In the genomic region with DNA sequence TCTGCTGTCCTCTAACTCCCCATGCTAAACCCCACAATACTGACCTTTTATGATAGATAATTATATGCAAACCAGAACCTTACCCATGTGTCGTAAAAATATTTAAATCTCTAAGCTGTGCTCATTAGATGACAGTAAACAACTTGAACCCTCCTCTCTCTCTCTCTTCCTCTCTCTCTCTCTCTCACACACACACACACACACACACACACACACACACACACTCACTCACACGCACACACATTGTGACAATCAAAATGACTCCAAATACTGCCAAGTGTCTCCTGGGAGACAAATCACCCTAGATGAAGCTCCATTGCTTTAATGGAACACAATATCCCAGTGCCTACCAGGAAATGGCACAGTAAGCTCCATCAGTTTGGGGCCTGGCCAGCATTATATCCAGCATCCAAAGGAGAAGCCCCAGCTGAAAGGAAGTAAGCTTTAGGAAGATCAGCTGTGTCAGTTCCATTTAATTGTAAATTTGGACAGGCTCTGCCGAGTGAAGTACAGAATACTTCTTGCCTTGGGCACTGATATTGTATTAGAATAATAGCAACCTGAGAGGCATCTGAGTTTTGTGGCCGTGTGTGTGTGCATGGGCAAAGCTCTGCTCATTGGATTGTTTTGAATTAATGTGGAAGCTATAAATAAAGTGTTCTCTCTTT, we compare ENCODE assay signal across 19 mouse cellular contexts.
A peak's percentile ranks its signal among the peaks of the same experiment; 100 is the strongest.
DNase-seq lines count a peak whose midpoint lies in the region; ATAC-seq and TF ChIP-seq lines count a peak whose summit lies in the region.
"Had no signal": no experiment of that assay in that cellular context is flagged by ENCODE, and none has a peak within 500 bp of the region (broad histone marks: within the 10 kb centered on the region; RNA-seq: fewer than 3 reads in every experiment).

No protein-coding gene starts in this region.

- no peak overlapping the region for H3K4me3 ChIP-seq in hindbrain, embryonic 12.5 days
- H3K4me3 ChIP-seq in hindbrain, embryonic 10.5 days: no peak overlapping the region
- no peak overlapping the region for H3K4me3 ChIP-seq in forebrain, embryonic 16.5 days (replicated peaks; ENCODE audit: low read length)
- H3K4me3 ChIP-seq in midbrain, embryonic 15.5 days: no peak overlapping the region
- H3K4me3 ChIP-seq in intestine, embryonic 15.5 days (replicated peaks): no peak overlapping the region
- H3K4me3 ChIP-seq: erythroblast, embryonic 14.5 days; gastrocnemius, adult 2 months; heart, embryonic 15.5 days; kidney, embryonic 15.5 days; layer of hippocampus, adult 2 months had no signal

- no peaks in the 10 kb centered on the region for H3K9me3 ChIP-seq in hindbrain, embryonic 12.5 days (replicated peaks)
- H3K9me3 ChIP-seq in hindbrain, embryonic 10.5 days: no peaks in the 10 kb centered on the region
- H3K9me3 ChIP-seq in forebrain, embryonic 16.5 days (ENCODE audit: control insufficient read depth, low read length): no peaks in the 10 kb centered on the region
- H3K9me3 ChIP-seq in midbrain, embryonic 15.5 days: no peaks in the 10 kb centered on the region
- H3K9me3 ChIP-seq in intestine, embryonic 15.5 days: no peaks in the 10 kb centered on the region
- H3K9me3 ChIP-seq: heart, embryonic 15.5 days; kidney, embryonic 15.5 days had no signal

- no peak overlapping the region; the same call in 1 of the 2 replicates for H3K27ac ChIP-seq in hindbrain, embryonic 12.5 days
- no peak overlapping the region for H3K27ac ChIP-seq in hindbrain, embryonic 10.5 days
- H3K27ac ChIP-seq in forebrain, embryonic 16.5 days (ENCODE audit: low read length): no peak overlapping the region
- H3K27ac ChIP-seq in midbrain, embryonic 15.5 days: peak overlapping the region; percentile 51
- no peak overlapping the region for H3K27ac ChIP-seq in intestine, embryonic 15.5 days
- H3K27ac ChIP-seq: gastrocnemius, adult 2 months; heart, embryonic 15.5 days; kidney, embryonic 15.5 days; layer of hippocampus, adult 2 months; macrophage had no signal

- peak; percentile 69 for ATAC-seq in hindbrain, embryonic 12.5 days (ENCODE audit: low FRiP score)
- ATAC-seq in forebrain, embryonic 16.5 days: peak; percentile 29
- ATAC-seq in midbrain, embryonic 15.5 days (replicated peaks): peak; percentile 88
- no peak for ATAC-seq in intestine, embryonic 15.5 days

- no peaks in the 10 kb centered on the region for H3K36me3 ChIP-seq in hindbrain, embryonic 12.5 days
- H3K36me3 ChIP-seq in hindbrain, embryonic 10.5 days: no peaks in the 10 kb centered on the region
- no peaks in the 10 kb centered on the region for H3K36me3 ChIP-seq in forebrain, embryonic 16.5 days (ENCODE audit: control insufficient read depth, insufficient read depth)
- no peaks in the 10 kb centered on the region for H3K36me3 ChIP-seq in midbrain, embryonic 15.5 days (replicated peaks)
- H3K36me3 ChIP-seq in intestine, embryonic 15.5 days: no peaks in the 10 kb centered on the region
- H3K36me3 ChIP-seq: heart, embryonic 15.5 days; kidney, embryonic 15.5 days had no signal

- H3K4me2 ChIP-seq in hindbrain, embryonic 12.5 days (replicated peaks): no peak overlapping the region
- H3K4me2 ChIP-seq in forebrain, embryonic 16.5 days (ENCODE audit: low read length): no peak overlapping the region
- no peak overlapping the region for H3K4me2 ChIP-seq in midbrain, embryonic 15.5 days
- H3K4me2 ChIP-seq in intestine, embryonic 15.5 days (replicated peaks): no peak overlapping the region
- H3K4me2 ChIP-seq: heart, embryonic 15.5 days; kidney, embryonic 15.5 days had no signal

- no peak for TF ChIP-seq POLR2A in brain, embryonic 14.5 days (IDR thresholded peaks at IDR 0.05; ENCODE audit: borderline replicate concordance, extremely low read depth, insufficient read depth, insufficient read length, poor library complexity, severe bottlenecking)

- no peak for DNase-seq in hindbrain, embryonic 10.5 days (ENCODE audit: low spot score)
- peak; percentile 83 for DNase-seq in brain, embryonic 14.5 days (ENCODE audit: low read depth)
- DNase-seq in frontal cortex, postnatal 14 days (ENCODE audit: low spot score in 2 of 2): no peak
- DNase-seq in thymus, postnatal 4 days: no peak
- DNase-seq: cerebellum, adult 2 months; gastrocnemius, adult 2 months; heart, adult 18-20 months; liver; lung, adult 18-20 months; right cerebral cortex, postnatal 4 days had no signal

- TF ChIP-seq CTCF in brain, embryonic 14.5 days (IDR thresholded peaks at IDR 0.05; ENCODE audit: borderline replicate concordance, extremely low read depth, insufficient read depth, insufficient read length): no peak

- no peaks in the 10 kb centered on the region for H3K27me3 ChIP-seq in hindbrain, embryonic 12.5 days
- no peaks in the 10 kb centered on the region for H3K27me3 ChIP-seq in hindbrain, embryonic 10.5 days (ENCODE audit: insufficient read depth, poor library complexity, severe bottlenecking)
- no peaks in the 10 kb centered on the region for H3K27me3 ChIP-seq in forebrain, embryonic 16.5 days (replicated peaks; ENCODE audit: control insufficient read depth, insufficient read depth, low read length)
- H3K27me3 ChIP-seq in midbrain, embryonic 15.5 days (replicated peaks): no peaks in the 10 kb centered on the region
- H3K27me3 ChIP-seq in intestine, embryonic 15.5 days (replicated peaks): no peaks in the 10 kb centered on the region
- H3K27me3 ChIP-seq: heart, embryonic 15.5 days; kidney, embryonic 15.5 days had no signal

- 39% methylated on average over 4 of the region's 4 CpGs for WGBS in hindbrain, embryonic 12.5 days
- WGBS in hindbrain, embryonic 10.5 days: 53% methylated on average over 4 of the region's 4 CpGs
- WGBS in forebrain, embryonic 16.5 days: 12% methylated on average over 4 of the region's 4 CpGs
- 16% methylated on average over 4 of the region's 4 CpGs for WGBS in midbrain, embryonic 15.5 days
- WGBS in intestine, embryonic 15.5 days: 68% methylated on average over 4 of the region's 4 CpGs

- no peak overlapping the region for H3K9ac ChIP-seq in hindbrain, embryonic 12.5 days
- no peak overlapping the region for H3K9ac ChIP-seq in forebrain, embryonic 16.5 days (replicated peaks; ENCODE audit: low read depth, low read length)
- H3K9ac ChIP-seq in midbrain, embryonic 15.5 days: no peak overlapping the region
- H3K9ac ChIP-seq in intestine, embryonic 15.5 days: no peak overlapping the region
- H3K9ac ChIP-seq: heart, embryonic 15.5 days; kidney, embryonic 15.5 days had no signal

- peaks cover 10% of the 10 kb centered on the region for H3K4me1 ChIP-seq in hindbrain, embryonic 12.5 days
- H3K4me1 ChIP-seq in hindbrain, embryonic 10.5 days (replicated peaks): peaks cover 10% of the 10 kb centered on the region
- peaks cover 8% of the 10 kb centered on the region for H3K4me1 ChIP-seq in forebrain, embryonic 16.5 days (replicated peaks; ENCODE audit: control insufficient read depth, insufficient read depth, low read length)
- peaks cover 11% of the 10 kb centered on the region for H3K4me1 ChIP-seq in midbrain, embryonic 15.5 days
- H3K4me1 ChIP-seq in intestine, embryonic 15.5 days (replicated peaks): no peaks in the 10 kb centered on the region
- H3K4me1 ChIP-seq: heart, embryonic 15.5 days; kidney, embryonic 15.5 days had no signal
